In genomic region chr14:32606316-32606715, GRCm38 (mm10) we compare ENCODE assay signal across 30 mouse cellular contexts. TPM values are rescaled to one million over a fixed set of nuclear protein-coding genes. Genes with fewer than 3 reads are reported as not detected.
"Had no signal": no experiment of that assay in that cellular context is flagged by ENCODE, and none has a peak within 500 bp of the region (broad histone marks: within the 10 kb centered on the region; RNA-seq: fewer than 3 reads in every experiment).

No protein-coding gene starts in this region.

- H3K4me2 ChIP-seq: intestine, embryonic 15.5 days; kidney, embryonic 15.5 days; limb, embryonic 12.5 days; limb, embryonic 15.5 days; liver, embryonic 11.5 days; lung, embryonic 14.5 days; stomach, embryonic 15.5 days had no signal

- H3K4me3 ChIP-seq: intestine, embryonic 15.5 days; kidney, embryonic 15.5 days; left cerebral cortex, adult 2 months; limb, embryonic 12.5 days; limb, embryonic 15.5 days; midbrain, embryonic 15.5 days; myocyte; stomach, embryonic 15.5 days had no signal

- DNase-seq: kidney, adult 11 months; kidney, adult 8-10 months; kidney, postnatal 10 days; kidney, postnatal 36 days; layer of hippocampus, postnatal 36 days; left cerebral cortex, postnatal 4 days; liver, postnatal 0 days; lung, embryonic 14.5 days; right cerebral cortex, adult 18-20 months; right cerebral cortex, postnatal 14 days; right cerebral cortex, postnatal 4 days; thymus, postnatal 36 days had no signal

- H3K27ac ChIP-seq: intestine, embryonic 15.5 days; kidney, embryonic 15.5 days; left cerebral cortex, adult 2 months; limb, embryonic 12.5 days; limb, embryonic 15.5 days; liver, embryonic 14.5 days; macrophage; midbrain, embryonic 15.5 days; stomach, embryonic 15.5 days had no signal

- H3K9ac ChIP-seq: intestine, embryonic 15.5 days; kidney, embryonic 15.5 days; limb, embryonic 12.5 days; limb, embryonic 15.5 days; liver, embryonic 14.5 days; liver, postnatal 0 days; lung, embryonic 14.5 days; midbrain, embryonic 15.5 days; stomach, embryonic 15.5 days had no signal

- H3K4me1 ChIP-seq: intestine, embryonic 15.5 days; kidney, embryonic 15.5 days; limb, embryonic 12.5 days; limb, embryonic 15.5 days; stomach, embryonic 15.5 days had no signal

- H3K9me3 ChIP-seq: intestine, embryonic 15.5 days; kidney, embryonic 15.5 days; limb, embryonic 12.5 days; limb, embryonic 15.5 days; midbrain, embryonic 15.5 days; stomach, embryonic 15.5 days had no signal

- H3K36me3 ChIP-seq: intestine, embryonic 15.5 days; kidney, embryonic 15.5 days; limb, embryonic 12.5 days; limb, embryonic 15.5 days; midbrain, embryonic 15.5 days; stomach, embryonic 15.5 days had no signal

- ATAC-seq: intestine, embryonic 15.5 days; liver, postnatal 0 days; lung, postnatal 0 days; midbrain, embryonic 15.5 days had no signal

RNA-seq across cellular contexts. Expression of gene Prrxl1, which starts 7.1 kb away (rescaled TPM):
- total RNA-seq: layer of hippocampus, postnatal 10 days; layer of hippocampus, postnatal 36 days; left cerebral cortex, adult 2 months; left cerebral cortex, postnatal 10 days; left cerebral cortex, postnatal 4 days; megakaryocyte, adult 5-6 weeks; monocyte, adult 5-6 weeks; neutrophil, adult 5-6 weeks had no signal
- polyA plus RNA-seq: liver, embryonic 11.5 days; liver, embryonic 14.5 days; liver, postnatal 0 days; lung, embryonic 14.5 days; macrophage; myocyte; thymus, postnatal 0 days had no signal
